ENCODE assay signal across 8 mouse cellular contexts in genomic region chr1:44119201-44120073, GRCm38 (mm10). TPM values are rescaled to one million over a fixed set of nuclear protein-coding genes. Genes with fewer than 3 reads are reported as not detected.
A peak's percentile ranks its signal among the peaks of the same experiment; 100 is the strongest.
DNase-seq lines count a peak whose midpoint lies in the region; ATAC-seq and TF ChIP-seq lines count a peak whose summit lies in the region.

No protein-coding gene starts in this region.

- H3K27ac ChIP-seq in gastrocnemius, adult 2 months, result peak overlapping the region; percentile 95
- peak overlapping the region; percentile 90 for H3K27ac ChIP-seq in hindbrain, postnatal 0 days

- TF ChIP-seq CTCF in gastrocnemius, adult 2 months (IDR thresholded peaks at IDR 0.05), result peak; percentile 62
- TF ChIP-seq CTCF in hindbrain, postnatal 0 days (IDR thresholded peaks at IDR 0.05; ENCODE audit: low read depth), result peak; percentile 71

- peak; percentile 88 for ATAC-seq in hindbrain, postnatal 0 days
- ATAC-seq in megakaryocyte, adult 5-6 weeks (ENCODE audit: poor library complexity, severe bottlenecking), result peak; percentile 61

- peak overlapping the region; percentile 67 for H3K9ac ChIP-seq in hindbrain, postnatal 0 days (replicated peaks; ENCODE audit: low read length)

- peak; percentile 42 for DNase-seq in WW6 (ENCODE audit: low read depth, low spot score)
- DNase-seq in cerebellum, postnatal 4 days (ENCODE audit: low spot score in 2 of 2), result peak; percentile 50 to 74
- DNase-seq in gastrocnemius, adult 2 months, result peak; percentile 89
- peak; percentile 86 for DNase-seq in hindbrain, postnatal 0 days (ENCODE audit: low spot score)
- peak; percentile 75 to 76 for DNase-seq in left cerebral cortex, adult 8-10 months (ENCODE audit: low spot score in 2 of 2)
- DNase-seq in right cerebral cortex, adult 2 months (ENCODE audit: low spot score in 2 of 2), result peak; percentile 80
- DNase-seq in urinary bladder, postnatal 10 days (ENCODE audit: low spot score), result peak; percentile 38

- H3K4me3 ChIP-seq in gastrocnemius, adult 2 months, result peak overlapping the region; percentile 97
- peak overlapping the region; percentile 81 for H3K4me3 ChIP-seq in hindbrain, postnatal 0 days (ENCODE audit: low read length)

- 0 out of 2 replicates have a peak, but pooled peaks cover 5% of the 10 kb centered on the region for H3K36me3 ChIP-seq in hindbrain, postnatal 0 days (ENCODE audit: insufficient read depth, low read length)

- H3K27me3 ChIP-seq in hindbrain, postnatal 0 days (ENCODE audit: insufficient read depth, low read length), result no peaks in the 10 kb centered on the region

- H3K4me1 ChIP-seq in hindbrain, postnatal 0 days (ENCODE audit: insufficient read depth, low read length), result peaks cover 8% of the 10 kb centered on the region

- peak overlapping the region; percentile 94 for H3K4me2 ChIP-seq in hindbrain, postnatal 0 days (ENCODE audit: low read depth, low read length)

- H3K9me3 ChIP-seq in hindbrain, postnatal 0 days (ENCODE audit: low read length), result no peaks in the 10 kb centered on the region

- intact Hi-C loops in gastrocnemius, adult 2 months (cut with DNase I), result loop anchor here (2.0 kb wide), 1 partner anchor 27 kb away; the partner anchor contains the start of gene Ercc5

- 1% methylated on average over 42 of the region's 43 CpGs for WGBS in hindbrain, postnatal 0 days

RNA-seq across cellular contexts. Expression of gene Bivm, which starts 0.7 kb away (rescaled TPM):
- total RNA-seq in gastrocnemius, adult 2 months (2021), result 1 to 10 TPM; 7.8 to 9.4 TPM
- 28.0 and 30.0 TPM in 2 replicates for total RNA-seq in hindbrain, postnatal 0 days (2014; rRNA removed)
- polyA plus RNA-seq in hindbrain, postnatal 0 days (2015; fragmentation: Nextera tagmentation; extraction: Ambion mirVana), result 20.9 and 21.3 TPM in 2 replicates
- total RNA-seq in left cerebral cortex, adult 8-10 months (2022), result 10 to 100 TPM; 35.9 to 40.2 (median 39.1) TPM
- 11.8 and 12.5 TPM in 2 replicates for total RNA-seq in megakaryocyte, adult 5-6 weeks (2015)
- 4.4 and 8.7 TPM in 2 replicates for total RNA-seq in megakaryocyte, adult 5-6 weeks (2017)

RNA-seq across cellular contexts. Expression of gene Kdelc1, which starts 0.8 kb away (rescaled TPM):
- total RNA-seq in gastrocnemius, adult 2 months (2021), result 1 to 10 TPM; 5.4 to 7.8 TPM
- total RNA-seq in hindbrain, postnatal 0 days (2014; rRNA removed), result 7.4 and 8.4 TPM in 2 replicates
- polyA plus RNA-seq in hindbrain, postnatal 0 days (2015; fragmentation: Nextera tagmentation; extraction: Ambion mirVana), result 15.9 and 17.4 TPM in 2 replicates
- total RNA-seq in left cerebral cortex, adult 8-10 months (2022), result 10 to 100 TPM in 2 of 4 experiments, 1 to 10 TPM in 2; 8.2 to 10.5 (median 10.0) TPM
- total RNA-seq in megakaryocyte, adult 5-6 weeks (2015), result 9.6 and 11.1 TPM in 2 replicates
- total RNA-seq in megakaryocyte, adult 5-6 weeks (2017), result 5.4 and 9.9 TPM in 2 replicates

RNA-seq across cellular contexts. Expression of gene Tex30, which starts 17.2 kb away (rescaled TPM):
- 1 to 10 TPM; 4.9 to 6.1 TPM for total RNA-seq in gastrocnemius, adult 2 months (2021)
- total RNA-seq in hindbrain, postnatal 0 days (2014; rRNA removed), result 10.6 and 14.2 TPM in 2 replicates
- polyA plus RNA-seq in hindbrain, postnatal 0 days (2015; fragmentation: Nextera tagmentation; extraction: Ambion mirVana), result 44.0 and 47.5 TPM in 2 replicates
- total RNA-seq in left cerebral cortex, adult 8-10 months (2022), result 10 to 100 TPM in 2 of 4 experiments, 1 to 10 TPM in 2; 7.1 to 10.5 (median 10.1) TPM
- 36.1 and 61.6 TPM in 2 replicates for total RNA-seq in megakaryocyte, adult 5-6 weeks (2015)
- total RNA-seq in megakaryocyte, adult 5-6 weeks (2017), result 29.3 TPM in 2 replicates

RNA-seq across cellular contexts. Expression of gene Ercc5, which starts 28.1 kb away (rescaled TPM):
- total RNA-seq in gastrocnemius, adult 2 months (2021), result 10 to 100 TPM; 14.0 to 19.9 TPM
- 13.0 and 14.2 TPM in 2 replicates for total RNA-seq in hindbrain, postnatal 0 days (2014; rRNA removed)
- polyA plus RNA-seq in hindbrain, postnatal 0 days (2015; fragmentation: Nextera tagmentation; extraction: Ambion mirVana), result 19.8 and 21.0 TPM in 2 replicates
- 10 to 100 TPM; 20.8 to 24.0 (median 22.3) TPM for total RNA-seq in left cerebral cortex, adult 8-10 months (2022)
- 7.5 and 7.7 TPM in 2 replicates for total RNA-seq in megakaryocyte, adult 5-6 weeks (2015)
- total RNA-seq in megakaryocyte, adult 5-6 weeks (2017), result 11.3 and 14.6 TPM in 2 replicates

RNA-seq across cellular contexts. Expression of gene Gm8251, which starts 57.7 kb away (rescaled TPM):
- not detected for total RNA-seq in gastrocnemius, adult 2 months (2021)
- total RNA-seq in hindbrain, postnatal 0 days (2014; rRNA removed), result 0.04 TPM in 1 of 2 replicates, not detected in the other
- polyA plus RNA-seq in hindbrain, postnatal 0 days (2015; fragmentation: Nextera tagmentation; extraction: Ambion mirVana), result 0.03 and 0.05 TPM in 2 replicates
- not detected for total RNA-seq in left cerebral cortex, adult 8-10 months (2022)
- 0.04 and 0.05 TPM in 2 replicates for total RNA-seq in megakaryocyte, adult 5-6 weeks (2015)
- 0.24 TPM in 1 of 2 replicates, not detected in the other for total RNA-seq in megakaryocyte, adult 5-6 weeks (2017)

Comparison
In these comparisons a context has a peak if more than half of its experiments do, and no peak if none do; other contexts are left out.
1. Peak in every context shown above with its lines: DNase-seq, ATAC-seq, H3K4me3 ChIP-seq and H3K27ac ChIP-seq.
2. DNase-seq: peak in every context shown above with its lines; median percentile 89 in gastrocnemius, adult 2 months; 86 in hindbrain, postnatal 0 days; 80 in right cerebral cortex, adult 2 months; 76 in left cerebral cortex, adult 8-10 months; 62 in cerebellum, postnatal 4 days; 42 in WW6; 38 in urinary bladder, postnatal 10 days.